Mouse (Mus musculus) neural tube, embryonic 12.5 days (tissue): ENCODE measurements around the gene Ccdc6. TPM values are rescaled to one million over a fixed set of nuclear protein-coding genes. Genes with fewer than 3 reads are reported as not detected.
"Not testable (repeated sequence)": the region's sequence is repeated elsewhere in the genome, so short reads cannot be mapped to it uniquely, and the experiment has no call there.

Experiments used
- ATAC-seq: fragments of 200-750 bp; cut with Nextera tagmentation; 2 replicates; pipeline ENCODE4 v1.8.0; 2017; ENCODE audit warnings: low read depth, mild to moderate bottlenecking, moderate TSS enrichment, moderate library complexity; ENCODE audit not compliant: low FRiP score
- H3K27ac ChIP-seq: fragments of 300-500 bp; sonication (generic); 2 replicates; pipeline ENCODE4 v1.5.1; 2016
- H3K27me3 ChIP-seq: fragments of 300-500 bp; sonication (generic); replicated peaks from 2 replicates; pipeline ENCODE4 v1.6.1; 2016; ENCODE audit warnings: mild to moderate bottlenecking
- H3K36me3 ChIP-seq: fragments of 300-500 bp; sonication (generic); 2 replicates; pipeline ENCODE4 v1.6.1; 2016; ENCODE audit warnings: mild to moderate bottlenecking
- H3K4me1 ChIP-seq: fragments of 300-500 bp; sonication (generic); 2 replicates; pipeline ENCODE4 v1.6.1; 2016
- H3K4me2 ChIP-seq: fragments of 300-500 bp; sonication (generic); replicated peaks from 2 replicates; pipeline ENCODE4 v1.6.1; 2016; ENCODE audit warnings: mild to moderate bottlenecking
- H3K4me3 ChIP-seq: fragments of 300-500 bp; sonication (generic); 2 replicates; pipeline ENCODE4 v1.5.1; 2016
- H3K9ac ChIP-seq: fragments of 300-500 bp; sonication (generic); 2 replicates; pipeline ENCODE4 v1.6.1; 2016; ENCODE audit warnings: mild to moderate bottlenecking
- H3K9me3 ChIP-seq: fragments of 300-500 bp; sonication (generic); 2 replicates; pipeline ENCODE4 v1.6.1; 2016; ENCODE audit warnings: mild to moderate bottlenecking
- WGBS: fragments of 180-500 bp; shearing (Covaris S2); methylation state at CpG from one replicate; pipeline ENCODE4 v1.1.7; 2016; 5-methylcytosine and 5-hydroxymethylcytosine counted together
- polyA plus RNA-seq: library from polyadenylated mRNA; unstranded; fragments of >200 nt; fragmentation: Nextera tagmentation; extraction: Ambion mirVana; gene quantifications from 2 replicates; pipeline ENCODE4 v1.2.1, GENCODE M21; 2016

The Ccdc6 gene
- polyA plus RNA-seq, 1 experiment from 2014 or later: 16.2 TPM

- no peak for ATAC-seq
- Histone ChIP-seq H3K4me3 (no peak overlapping the region), H3K9me3 (no peaks in the 10 kb centered on the region), H3K36me3 (no peaks in the 10 kb centered on the region), H3K4me1 (no peaks in the 10 kb centered on the region), H3K27me3 (no peaks in the 10 kb centered on the region), H3K9ac (no peak overlapping the region), H3K27ac (no peak overlapping the region), H3K4me2 (no peak overlapping the region)
- 90% methylated on average over 6 of the region's 6 CpGs for WGBS
Measured at GRCm38 (mm10) chr10:70199466-70200210, 102.7 kb downstream of the Ccdc6 start.

GRCm38 (mm10) chr10:70200889-70201500 is 104.1 kb downstream of the Ccdc6 start:
- Histone ChIP-seq H3K27me3 (no peaks in the 10 kb centered on the region), H3K4me2 (no peak overlapping the region), H3K36me3 (no peaks in the 10 kb centered on the region), H3K9me3 (no peaks in the 10 kb centered on the region), H3K9ac (no peak overlapping the region), H3K4me1 (no peaks in the 10 kb centered on the region), H3K27ac (no peak overlapping the region), H3K4me3 (no peak overlapping the region)
- no peak for ATAC-seq
- 65% methylated on average over 12 of the region's 12 CpGs for WGBS

- no peak within 1 kb of the TSS for H3K4me3 ChIP-seq
- no peaks in the 10 kb centered on the region for H3K4me1 ChIP-seq
- no peaks in the 10 kb centered on the region for H3K9me3 ChIP-seq
- no peaks in the 10 kb centered on the region for H3K36me3 ChIP-seq
- 69% methylated on average over 17 of the region's 17 CpGs for WGBS
- H3K27me3 ChIP-seq: no peaks in the 10 kb centered on the region
- H3K4me2 ChIP-seq: no peak within 1 kb of the TSS
- no peak within 1 kb of the TSS for H3K27ac ChIP-seq
- H3K9ac ChIP-seq: no peak within 1 kb of the TSS
- ATAC-seq: no peak
Measured at GRCm38 (mm10) chr10:70204505-70205399, 107.8 kb downstream of the Ccdc6 start, which contains the start of gene Mrln. Gene Mrln, plus strand, starts transcription at chr10:70204664.

GRCm38 (mm10) chr10:70211281-70211680 is 114.4 kb downstream of the Ccdc6 start:
- Histone ChIP-seq H3K27me3 (no peaks in the 10 kb centered on the region), H3K36me3 (no peaks in the 10 kb centered on the region), H3K4me3 (no peak overlapping the region), H3K4me2 (no peak overlapping the region), H3K9ac (no peak overlapping the region), H3K27ac (no peak overlapping the region), H3K4me1 (no peaks in the 10 kb centered on the region), H3K9me3 (no peaks in the 10 kb centered on the region)
- WGBS: 87% methylated on average over 9 of the region's 9 CpGs
- ATAC-seq: no peak

GRCm38 (mm10) chr10:70220971-70221370 is 124.0 kb downstream of the Ccdc6 start:
- no peak for ATAC-seq
- no peaks in the 10 kb centered on the region for H3K9me3 ChIP-seq
- H3K27me3 ChIP-seq: no peaks in the 10 kb centered on the region
- no peak overlapping the region for H3K27ac ChIP-seq
- H3K4me3 ChIP-seq: no peak overlapping the region
- 69% methylated on average over 5 of the region's 5 CpGs for WGBS
- no peaks in the 10 kb centered on the region for H3K36me3 ChIP-seq
- no peaks in the 10 kb centered on the region for H3K4me1 ChIP-seq
- H3K4me2 ChIP-seq: no peak overlapping the region
- H3K9ac ChIP-seq: no peak overlapping the region

GRCm38 (mm10) chr10:70222231-70222630 is 125.3 kb downstream of the Ccdc6 start:
- not testable (repeated sequence) for H3K4me3 ChIP-seq, H3K27me3 ChIP-seq, H3K4me2 ChIP-seq, H3K9ac ChIP-seq, H3K9me3 ChIP-seq, H3K36me3 ChIP-seq, H3K27ac ChIP-seq, ATAC-seq, H3K4me1 ChIP-seq
- WGBS: 96% methylated on average over 8 of the region's 8 CpGs

GRCm38 (mm10) chr10:70224571-70224970 is 127.7 kb downstream of the Ccdc6 start:
- H3K9ac ChIP-seq: no peak overlapping the region
- WGBS: 93% methylated on average over 6 of the region's 6 CpGs
- no peak for ATAC-seq
- H3K4me1 ChIP-seq: no peaks in the 10 kb centered on the region
- H3K27me3 ChIP-seq: no peaks in the 10 kb centered on the region
- H3K27ac ChIP-seq: no peak overlapping the region
- H3K9me3 ChIP-seq: no peaks in the 10 kb centered on the region
- no peak overlapping the region for H3K4me2 ChIP-seq
- H3K4me3 ChIP-seq: no peak overlapping the region
- no peaks in the 10 kb centered on the region for H3K36me3 ChIP-seq

GRCm38 (mm10) chr10:70225760-70226159 is 128.8 kb downstream of the Ccdc6 start:
- no peak overlapping the region for H3K27ac ChIP-seq
- no peaks in the 10 kb centered on the region for H3K9me3 ChIP-seq
- no peak overlapping the region for H3K9ac ChIP-seq
- H3K36me3 ChIP-seq: no peaks in the 10 kb centered on the region
- H3K4me3 ChIP-seq: no peak overlapping the region
- no peak overlapping the region for H3K4me2 ChIP-seq
- WGBS: 74% methylated on average over 6 of the region's 6 CpGs
- no peak for ATAC-seq
- H3K4me1 ChIP-seq: no peaks in the 10 kb centered on the region
- H3K27me3 ChIP-seq: no peaks in the 10 kb centered on the region

GRCm38 (mm10) chr10:70226608-70227007 is 129.7 kb downstream of the Ccdc6 start:
- H3K36me3 ChIP-seq: no peaks in the 10 kb centered on the region
- no peaks in the 10 kb centered on the region for H3K9me3 ChIP-seq
- no peak overlapping the region for H3K4me2 ChIP-seq
- no peak overlapping the region for H3K4me3 ChIP-seq
- H3K9ac ChIP-seq: no peak overlapping the region
- H3K4me1 ChIP-seq: no peaks in the 10 kb centered on the region
- H3K27ac ChIP-seq: no peak overlapping the region
- no peaks in the 10 kb centered on the region for H3K27me3 ChIP-seq
- no peak for ATAC-seq

- no peak overlapping the region for H3K4me3 ChIP-seq
- no peak overlapping the region for H3K9ac ChIP-seq
- no peaks in the 10 kb centered on the region for H3K4me1 ChIP-seq
- H3K27ac ChIP-seq: no peak overlapping the region
- H3K36me3 ChIP-seq: no peaks in the 10 kb centered on the region
- no peaks in the 10 kb centered on the region for H3K27me3 ChIP-seq
- H3K9me3 ChIP-seq: no peaks in the 10 kb centered on the region
- WGBS: 91% methylated on average over 6 of the region's 6 CpGs
- no peak overlapping the region for H3K4me2 ChIP-seq
- no peak for ATAC-seq
Measured at GRCm38 (mm10) chr10:70230352-70230751, 133.4 kb downstream of the Ccdc6 start.

GRCm38 (mm10) chr10:70237936-70238335 is 141.0 kb downstream of the Ccdc6 start:
- no peak overlapping the region for H3K9ac ChIP-seq
- 79% methylated on average over 2 of the region's 2 CpGs for WGBS
- no peaks in the 10 kb centered on the region for H3K36me3 ChIP-seq
- H3K4me3 ChIP-seq: no peak overlapping the region
- no peak for ATAC-seq
- H3K9me3 ChIP-seq: no peaks in the 10 kb centered on the region
- H3K4me2 ChIP-seq: no peak overlapping the region
- H3K27me3 ChIP-seq: no peaks in the 10 kb centered on the region
- H3K4me1 ChIP-seq: no peaks in the 10 kb centered on the region
- H3K27ac ChIP-seq: no peak overlapping the region
